Mouse (Mus musculus): ENCODE measurements around the gene Osbpl8. TPM values are rescaled to one million over a fixed set of nuclear protein-coding genes. Genes with fewer than 3 reads are reported as not detected.
"Not testable (repeated sequence)": the region's sequence is repeated elsewhere in the genome, so short reads cannot be mapped to it uniquely, and the experiment has no call there.

Osbpl8 gene
- polyA plus RNA-seq, 1 experiment from 2014 or later: 12.5 TPM

- H3K9ac ChIP-seq (ENCODE audit: low read depth, low read length): no peak overlapping the region
- no peak overlapping the region for H3K4me2 ChIP-seq (ENCODE audit: low read length)
- WGBS: 62% methylated on average over 6 of the region's 6 CpGs
- peaks cover 5% of the 10 kb centered on the region; the same call in 1 of the 2 replicates for H3K4me1 ChIP-seq (ENCODE audit: control insufficient read depth, insufficient read depth, low read depth, low read length)
- no peak overlapping the region; the same call in 1 of the 2 replicates for H3K27ac ChIP-seq (ENCODE audit: low read depth, low read length)
- H3K27me3 ChIP-seq (replicated peaks; ENCODE audit: control insufficient read depth, insufficient read depth, low read length): no peaks in the 10 kb centered on the region
- no peak overlapping the region for H3K4me3 ChIP-seq (ENCODE audit: low read length)
- no peaks in the 10 kb centered on the region for H3K9me3 ChIP-seq (ENCODE audit: control insufficient read depth, low read length)
- peak; percentile 56; the same call in 1 of the 2 replicates for ATAC-seq
- no peaks in the 10 kb centered on the region for H3K36me3 ChIP-seq (ENCODE audit: control insufficient read depth, insufficient read depth, low read length)
These were observed 25.7 kb downstream of the Osbpl8 start for GRCm38 (mm10) chr10:111190110-111190795.

DNA sequence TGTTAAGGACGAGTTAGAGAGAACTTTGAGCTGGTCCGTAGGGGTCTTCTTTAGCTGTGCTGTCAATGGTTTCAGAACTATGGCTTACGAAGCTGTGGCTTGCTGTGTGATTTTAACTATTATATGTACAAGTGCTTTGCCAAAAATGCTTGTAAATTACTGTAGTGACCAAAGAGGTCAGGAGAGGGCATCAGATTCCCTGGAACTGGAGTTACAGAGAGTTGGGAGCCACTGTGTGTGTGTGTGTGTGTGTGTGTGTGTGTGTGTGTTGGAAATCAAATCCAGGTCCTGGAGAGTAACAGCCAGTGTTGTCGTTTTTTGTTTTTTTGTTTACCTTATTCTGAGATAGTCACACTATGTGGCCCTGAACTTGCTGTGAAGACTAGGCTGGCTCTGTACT, 29.0 kb downstream of the Osbpl8 start:
- Histone ChIP-seq H3K9ac (ENCODE audit: low read depth, low read length) (no peak overlapping the region), H3K4me2 (ENCODE audit: low read length) (no peak overlapping the region), H3K27ac (ENCODE audit: low read depth, low read length) (no peak overlapping the region), H3K4me1 (ENCODE audit: control insufficient read depth, insufficient read depth, low read depth, low read length) (peaks cover 5% of the 10 kb centered on the region; the same call in 1 of the 2 replicates), H3K9me3 (ENCODE audit: control insufficient read depth, low read length) (no peaks in the 10 kb centered on the region), H3K27me3 (replicated peaks; ENCODE audit: control insufficient read depth, insufficient read depth, low read length) (no peaks in the 10 kb centered on the region), H3K4me3 (ENCODE audit: low read length) (no peak overlapping the region), H3K36me3 (ENCODE audit: control insufficient read depth, insufficient read depth, low read length) (no peaks in the 10 kb centered on the region)
- 71% methylated on average over 4 of the region's 4 CpGs for WGBS
- ATAC-seq: no peak

DNA sequence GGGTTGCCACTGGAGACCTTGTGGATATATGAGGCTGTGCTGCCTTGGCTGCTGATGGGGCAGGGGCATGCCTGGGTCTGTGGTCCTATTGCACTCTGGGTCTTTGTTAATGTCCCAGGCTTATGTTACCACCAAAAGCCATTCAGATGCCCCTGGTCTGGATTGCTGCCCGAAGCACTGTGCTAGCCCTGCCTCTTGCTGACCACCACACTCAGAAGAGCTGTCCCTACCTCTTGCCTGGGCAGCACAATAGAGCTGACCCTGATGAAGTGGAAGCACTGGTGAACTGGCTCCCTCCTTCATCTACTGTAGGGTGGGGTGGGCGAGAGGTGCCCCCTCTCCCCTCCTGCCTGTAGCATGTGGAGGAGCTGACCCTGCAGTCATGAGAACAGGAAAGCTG, 31.6 kb downstream of the Osbpl8 start:
- no peaks in the 10 kb centered on the region for H3K27me3 ChIP-seq (replicated peaks; ENCODE audit: control insufficient read depth, insufficient read depth, low read length)
- WGBS: 97% methylated on average over 2 of the region's 2 CpGs
- no peak overlapping the region for H3K4me2 ChIP-seq (ENCODE audit: low read length)
- no peak overlapping the region for H3K4me3 ChIP-seq (ENCODE audit: low read length)
- H3K27ac ChIP-seq (ENCODE audit: low read depth, low read length): no peak overlapping the region
- H3K9ac ChIP-seq (ENCODE audit: low read depth, low read length): no peak overlapping the region
- H3K4me1 ChIP-seq (ENCODE audit: control insufficient read depth, insufficient read depth, low read depth, low read length): no peaks in the 10 kb centered on the region
- no peak for ATAC-seq
- no peaks in the 10 kb centered on the region for H3K9me3 ChIP-seq (ENCODE audit: control insufficient read depth, low read length)
- H3K36me3 ChIP-seq (ENCODE audit: control insufficient read depth, insufficient read depth, low read length): no peaks in the 10 kb centered on the region

- not testable (repeated sequence) for H3K27ac ChIP-seq (ENCODE audit: low read depth, low read length); H3K4me1 ChIP-seq (ENCODE audit: control insufficient read depth, insufficient read depth, low read depth, low read length); H3K9ac ChIP-seq (ENCODE audit: low read depth, low read length); H3K4me2 ChIP-seq (ENCODE audit: low read length); H3K27me3 ChIP-seq (replicated peaks; ENCODE audit: control insufficient read depth, insufficient read depth, low read length); H3K9me3 ChIP-seq (ENCODE audit: control insufficient read depth, low read length); ATAC-seq; H3K4me3 ChIP-seq (ENCODE audit: low read length); H3K36me3 ChIP-seq (ENCODE audit: control insufficient read depth, insufficient read depth, low read length)
- WGBS: 74% methylated on average over 4 of the region's 5 CpGs
These were observed 34.2 kb downstream of the Osbpl8 start for GRCm38 (mm10) chr10:111198705-111199104.

GRCm38 (mm10) chr10:111201120-111201519, 36.6 kb downstream of the Osbpl8 start:
- 89% methylated on average over 7 of the region's 7 CpGs for WGBS
- no peak overlapping the region for H3K4me3 ChIP-seq (ENCODE audit: low read length)
- no peaks in the 10 kb centered on the region for H3K9me3 ChIP-seq (ENCODE audit: control insufficient read depth, low read length)
- ATAC-seq: no peak
- no peak overlapping the region for H3K4me2 ChIP-seq (ENCODE audit: low read length)
- H3K9ac ChIP-seq (ENCODE audit: low read depth, low read length): no peak overlapping the region
- H3K27ac ChIP-seq (ENCODE audit: low read depth, low read length): no peak overlapping the region
- no peaks in the 10 kb centered on the region for H3K4me1 ChIP-seq (ENCODE audit: control insufficient read depth, insufficient read depth, low read depth, low read length)
- H3K27me3 ChIP-seq (replicated peaks; ENCODE audit: control insufficient read depth, insufficient read depth, low read length): no peaks in the 10 kb centered on the region
- no peaks in the 10 kb centered on the region for H3K36me3 ChIP-seq (ENCODE audit: control insufficient read depth, insufficient read depth, low read length)

DNA sequence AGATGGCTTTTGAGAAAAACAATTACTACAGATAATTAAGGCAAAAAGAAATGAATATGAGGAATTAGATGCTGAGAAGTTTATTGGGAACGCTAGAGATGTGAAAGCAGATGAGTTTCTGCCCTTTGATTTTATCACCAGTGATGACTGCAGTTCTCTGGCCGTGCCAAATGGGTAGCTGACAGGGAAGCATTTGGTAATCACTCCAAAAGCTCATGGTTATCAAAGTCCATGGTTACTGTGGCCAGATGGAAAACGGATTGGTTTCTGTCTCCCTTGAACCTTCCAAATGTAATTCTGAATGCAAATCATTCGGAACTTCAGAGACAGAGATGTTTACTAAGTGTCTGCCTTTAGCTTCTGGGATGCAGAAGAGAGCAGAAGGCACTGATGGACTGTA, 37.1 kb downstream of the Osbpl8 start:
- no peaks in the 10 kb centered on the region for H3K27me3 ChIP-seq (replicated peaks; ENCODE audit: control insufficient read depth, insufficient read depth, low read length)
- H3K27ac ChIP-seq (ENCODE audit: low read depth, low read length): no peak overlapping the region
- H3K4me1 ChIP-seq (ENCODE audit: control insufficient read depth, insufficient read depth, low read depth, low read length): no peaks in the 10 kb centered on the region
- no peak for ATAC-seq
- 77% methylated on average over 4 of the region's 4 CpGs for WGBS
- H3K9me3 ChIP-seq (ENCODE audit: control insufficient read depth, low read length): no peaks in the 10 kb centered on the region
- no peak overlapping the region for H3K9ac ChIP-seq (ENCODE audit: low read depth, low read length)
- no peak overlapping the region for H3K4me3 ChIP-seq (ENCODE audit: low read length)
- no peaks in the 10 kb centered on the region for H3K36me3 ChIP-seq (ENCODE audit: control insufficient read depth, insufficient read depth, low read length)
- no peak overlapping the region for H3K4me2 ChIP-seq (ENCODE audit: low read length)

DNA sequence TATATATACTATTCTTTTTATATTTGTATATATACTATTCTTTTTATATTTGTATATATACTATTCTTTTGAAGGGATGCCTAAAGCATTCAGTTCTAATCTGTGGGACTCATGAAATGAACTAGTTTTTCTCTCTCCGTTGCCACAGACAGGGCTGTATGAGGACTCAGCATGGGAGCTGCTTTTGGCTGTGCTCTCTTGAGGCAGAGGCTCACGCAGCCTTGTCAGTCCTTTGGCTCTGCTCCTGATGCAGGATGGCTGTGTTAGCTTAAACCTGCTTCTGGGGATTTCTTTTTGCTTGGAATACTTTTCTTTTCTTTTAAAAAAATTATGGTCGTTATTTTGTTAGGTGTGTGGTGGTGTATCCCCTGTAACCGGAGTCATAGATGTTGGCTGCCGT, 39.5 kb downstream of the Osbpl8 start:
- WGBS: 70% methylated on average over 5 of the region's 5 CpGs
- Histone ChIP-seq H3K36me3 (ENCODE audit: control insufficient read depth, insufficient read depth, low read length) (no peaks in the 10 kb centered on the region), H3K4me1 (ENCODE audit: control insufficient read depth, insufficient read depth, low read depth, low read length) (no peaks in the 10 kb centered on the region), H3K9me3 (ENCODE audit: control insufficient read depth, low read length) (no peaks in the 10 kb centered on the region), H3K4me2 (ENCODE audit: low read length) (no peak overlapping the region), H3K27ac (ENCODE audit: low read depth, low read length) (no peak overlapping the region), H3K27me3 (replicated peaks; ENCODE audit: control insufficient read depth, insufficient read depth, low read length) (no peaks in the 10 kb centered on the region), H3K9ac (ENCODE audit: low read depth, low read length) (no peak overlapping the region), H3K4me3 (ENCODE audit: low read length) (no peak overlapping the region)
- no peak for ATAC-seq

- H3K36me3 ChIP-seq (ENCODE audit: control insufficient read depth, insufficient read depth, low read length): no peaks in the 10 kb centered on the region
- H3K4me2 ChIP-seq (ENCODE audit: low read length): no peak overlapping the region
- H3K9ac ChIP-seq (ENCODE audit: low read depth, low read length): no peak overlapping the region
- ATAC-seq: no peak
- H3K27me3 ChIP-seq (replicated peaks; ENCODE audit: control insufficient read depth, insufficient read depth, low read length): no peaks in the 10 kb centered on the region
- H3K9me3 ChIP-seq (ENCODE audit: control insufficient read depth, low read length): no peaks in the 10 kb centered on the region
- 90% methylated on average over 2 of the region's 2 CpGs for WGBS
- no peaks in the 10 kb centered on the region for H3K4me1 ChIP-seq (ENCODE audit: control insufficient read depth, insufficient read depth, low read depth, low read length)
- H3K4me3 ChIP-seq (ENCODE audit: low read length): no peak overlapping the region
- H3K27ac ChIP-seq (ENCODE audit: low read depth, low read length): no peak overlapping the region
These were observed 40.9 kb downstream of the Osbpl8 start for GRCm38 (mm10) chr10:111205421-111205820.

- Histone ChIP-seq H3K9me3 (ENCODE audit: control insufficient read depth, low read length) (no peaks in the 10 kb centered on the region), H3K27ac (ENCODE audit: low read depth, low read length) (no peak overlapping the region), H3K4me1 (ENCODE audit: control insufficient read depth, insufficient read depth, low read depth, low read length) (no peaks in the 10 kb centered on the region), H3K9ac (ENCODE audit: low read depth, low read length) (no peak overlapping the region), H3K4me2 (ENCODE audit: low read length) (no peak overlapping the region), H3K27me3 (replicated peaks; ENCODE audit: control insufficient read depth, insufficient read depth, low read length) (no peaks in the 10 kb centered on the region), H3K4me3 (ENCODE audit: low read length) (no peak overlapping the region), H3K36me3 (ENCODE audit: control insufficient read depth, insufficient read depth, low read length) (no peaks in the 10 kb centered on the region)
- 80% methylated on average over 9 of the region's 9 CpGs for WGBS
- no peak for ATAC-seq
These were observed 42.8 kb downstream of the Osbpl8 start for GRCm38 (mm10) chr10:111207386-111207785.
